Mouse (Mus musculus): ENCODE data around the gene Pik3cg.

The Pik3cg gene

DNA sequence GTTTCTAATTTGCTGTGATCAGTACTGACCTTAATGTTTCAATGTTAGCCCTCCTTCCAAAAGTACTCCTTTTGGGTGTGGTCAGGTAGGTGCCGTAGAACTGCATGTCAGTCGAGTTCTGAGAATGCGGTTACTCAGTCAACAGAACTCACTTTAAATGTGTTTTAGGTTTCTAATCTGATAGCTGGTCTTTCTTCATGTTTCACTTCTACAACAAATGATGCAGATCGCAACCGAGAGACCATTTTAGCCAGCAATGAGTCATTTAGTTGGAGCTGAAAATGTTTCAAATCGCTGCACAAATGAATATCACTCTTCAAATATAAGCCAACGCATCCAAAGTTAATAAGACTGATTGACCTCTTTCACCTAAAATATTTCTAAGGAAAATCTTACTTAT, 6.5 kb downstream of the Pik3cg start:
- DNase-seq (ENCODE audit: inconsistent age in 2 of 2, low spot score in 1 of 2), result no peak

DNA sequence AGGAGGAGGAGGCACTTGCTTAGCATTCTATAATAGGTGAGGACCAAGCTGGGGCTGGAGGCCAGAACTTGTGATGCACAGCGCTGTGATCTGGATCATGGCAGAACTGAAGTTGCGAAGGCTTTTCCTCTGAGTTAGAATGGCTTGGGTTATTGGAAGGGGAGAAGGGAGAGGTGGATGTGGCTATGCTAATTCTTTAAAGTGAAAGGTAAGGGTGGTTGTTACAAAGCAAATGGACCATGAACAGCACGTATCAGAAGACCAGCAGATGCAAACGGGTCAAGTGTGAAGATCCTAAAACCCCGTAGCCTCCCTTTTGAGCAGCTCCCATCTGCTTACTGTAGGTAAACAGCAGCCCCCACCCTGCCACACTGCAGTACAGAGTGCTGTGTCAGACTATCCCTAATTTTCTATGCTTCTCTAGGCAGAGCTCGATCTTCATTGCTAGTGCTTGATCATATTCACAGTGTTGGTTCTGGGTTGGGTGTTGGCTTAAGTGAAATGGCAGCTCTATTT, 7.3 kb downstream of the Pik3cg start:
- DNase-seq (ENCODE audit: inconsistent age in 2 of 2, low spot score in 1 of 2), result no peak

DNA sequence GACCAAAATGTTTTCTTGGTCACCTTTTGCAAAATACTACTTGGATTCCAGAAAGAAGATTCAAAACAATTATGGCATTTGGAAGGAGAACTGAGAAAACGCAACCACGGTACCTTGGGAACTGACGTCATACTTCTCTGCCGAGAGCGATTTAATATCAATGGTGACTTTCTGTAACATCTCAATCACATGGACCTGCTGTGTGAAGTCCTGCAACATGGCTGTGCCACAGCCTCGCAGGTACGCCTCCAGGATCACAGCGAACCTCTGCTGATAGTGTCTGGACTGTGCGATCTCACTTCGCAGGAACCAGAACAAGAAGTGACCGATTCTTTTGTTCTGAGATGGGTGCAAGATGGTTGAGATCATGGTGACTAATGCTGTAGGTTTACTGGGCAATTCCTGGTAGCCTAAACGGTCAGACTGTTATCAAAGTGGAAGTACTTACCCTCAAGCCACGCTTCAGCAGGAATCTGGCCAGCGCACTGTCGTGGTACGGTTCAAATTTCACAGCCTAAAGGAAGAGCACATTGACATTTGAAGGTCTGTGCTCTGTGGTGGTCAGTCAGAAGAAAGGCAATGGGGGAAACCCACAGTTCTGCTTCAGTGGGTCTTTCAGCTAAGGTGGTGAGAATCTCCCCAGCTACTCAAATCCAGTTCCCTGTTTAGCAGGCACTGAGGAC, 7.9 kb downstream of the Pik3cg start:
- no peak for DNase-seq (ENCODE audit: inconsistent age in 2 of 2, low spot score in 1 of 2)

DNA sequence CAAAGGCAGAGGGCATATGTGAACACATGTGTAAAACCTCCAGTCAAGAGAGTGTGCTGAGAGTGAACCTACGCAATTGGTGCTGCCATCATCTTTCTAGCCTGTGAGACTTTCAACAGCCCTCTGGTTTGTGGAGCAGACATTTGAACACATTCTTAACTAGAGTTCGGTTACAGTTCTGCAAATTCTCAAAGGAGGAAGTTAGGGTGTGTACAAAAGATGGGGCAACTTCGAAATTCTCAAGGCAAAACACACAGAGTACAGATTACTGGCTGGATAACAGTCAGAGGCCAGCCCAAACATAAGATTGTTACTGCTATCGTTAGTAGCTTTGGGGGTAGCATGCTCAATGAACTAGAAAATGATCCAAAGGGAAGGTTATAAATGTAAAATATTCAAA, 9.0 kb downstream of the Pik3cg start:
- DNase-seq (ENCODE audit: inconsistent age in 2 of 2, low spot score in 1 of 2), result no peak

DNA sequence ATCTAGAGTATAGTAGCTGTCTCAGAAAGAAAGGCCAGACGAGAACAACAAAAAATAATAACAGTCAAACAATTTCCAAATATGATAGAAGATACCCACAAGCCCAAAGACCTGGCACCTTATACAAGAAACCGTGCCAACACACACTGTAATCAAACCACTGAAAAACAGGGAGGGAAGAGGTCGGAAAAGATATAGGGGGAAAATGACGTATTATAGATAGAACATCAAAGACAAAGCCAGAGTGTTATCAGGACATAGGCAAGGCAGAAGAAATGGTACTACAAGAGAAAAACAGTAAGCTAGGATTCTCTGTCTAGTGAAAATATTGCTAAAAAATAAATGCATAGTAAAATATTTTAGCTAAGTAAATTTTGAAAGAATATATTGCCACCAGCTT, 10.4 kb downstream of the Pik3cg start:
- no peak for DNase-seq (ENCODE audit: inconsistent age in 2 of 2, low spot score in 1 of 2)

DNA sequence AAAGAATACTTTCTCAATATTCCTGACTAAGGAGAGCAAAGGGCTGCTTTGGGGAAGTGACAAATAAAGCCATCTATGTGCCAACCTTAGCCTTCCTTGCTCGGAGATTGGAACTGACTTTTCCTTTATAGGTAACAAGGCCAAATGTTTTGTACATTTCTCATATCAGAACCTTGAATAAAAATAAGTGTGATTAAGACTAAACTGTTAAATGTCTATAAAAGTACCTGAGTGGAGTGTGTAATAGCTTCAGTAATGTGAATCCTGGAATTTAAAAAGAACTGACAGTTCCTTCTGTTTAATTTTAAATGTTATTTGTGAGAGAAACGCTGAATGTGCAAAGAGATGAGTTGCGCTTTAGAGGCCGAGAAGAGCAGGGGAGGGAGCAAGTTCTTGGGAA, 13.5 kb downstream of the Pik3cg start:
- DNase-seq (ENCODE audit: inconsistent age in 2 of 2, low spot score in 1 of 2), result no peak

DNA sequence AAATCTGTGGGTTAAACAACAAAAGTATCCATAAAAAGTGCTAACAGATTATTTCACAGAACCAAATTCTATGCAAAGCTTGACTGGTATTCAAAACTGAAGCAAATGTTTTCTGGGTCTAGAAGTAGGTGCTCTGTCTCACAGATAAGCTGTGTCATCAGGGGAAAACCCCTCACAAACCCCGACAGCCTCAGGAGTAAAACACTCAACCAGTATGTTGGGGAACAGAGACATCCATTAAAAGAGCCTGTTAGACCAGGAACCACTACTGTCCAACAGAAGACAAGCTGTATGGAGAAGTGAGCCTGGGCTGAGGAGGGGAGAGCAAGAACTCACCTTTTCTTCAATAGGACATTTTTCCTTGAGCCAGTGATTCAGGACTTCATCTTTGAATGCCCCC, 14.1 kb downstream of the Pik3cg start:
- no peak for DNase-seq (ENCODE audit: inconsistent age in 2 of 2, low spot score in 1 of 2)

DNA sequence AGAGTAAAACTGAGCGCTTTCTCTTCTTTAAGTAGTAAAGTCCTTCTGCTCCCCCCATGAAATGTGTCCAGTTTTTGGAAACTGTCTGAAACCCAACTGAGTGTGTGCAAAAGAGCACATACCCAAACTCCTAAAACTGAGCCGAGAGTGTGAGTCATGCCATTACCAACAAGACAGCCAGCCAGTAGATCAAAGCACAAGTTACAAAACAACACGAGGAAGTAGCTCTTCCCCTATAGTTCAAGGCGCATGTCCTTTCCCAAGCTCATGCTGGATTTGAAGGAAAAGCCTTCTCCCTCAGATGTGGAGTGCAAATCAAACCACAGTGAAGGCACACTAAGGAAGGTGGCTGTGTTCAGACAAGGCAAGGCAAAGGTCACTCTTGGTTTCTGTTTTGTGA, 17.5 kb downstream of the Pik3cg start:
- peak in 1 of 2 experiments; percentile 63 for DNase-seq (ENCODE audit: inconsistent age in 2 of 2, low spot score in 1 of 2)

DNA sequence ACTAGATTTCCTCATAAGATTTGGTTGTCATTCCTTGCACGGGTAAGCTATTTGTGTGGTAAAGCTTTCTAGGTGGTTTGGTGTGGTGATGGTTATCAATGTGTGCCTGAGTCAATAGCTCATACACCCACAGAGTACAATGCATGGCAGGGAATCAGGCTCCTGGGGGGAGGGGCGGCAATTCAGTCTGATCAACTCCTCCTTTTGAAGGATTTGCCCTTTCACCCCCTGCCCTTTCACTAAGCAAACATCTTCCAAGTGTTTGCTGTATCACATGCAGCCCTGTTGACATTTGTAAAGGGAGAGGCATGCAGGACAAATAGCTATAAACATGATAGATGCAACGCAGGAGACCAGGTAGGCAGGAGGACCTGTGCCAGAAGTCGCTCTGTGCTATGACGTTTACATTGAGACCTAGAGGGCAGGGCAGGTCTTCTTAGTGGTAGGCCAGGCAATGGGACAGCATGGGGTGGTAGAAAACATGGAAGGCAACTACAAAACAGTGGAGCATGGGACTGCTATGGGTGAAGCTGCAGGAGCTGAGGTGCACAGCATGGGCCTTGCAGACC, 20.7 kb downstream of the Pik3cg start:
- no peak for DNase-seq (ENCODE audit: inconsistent age in 2 of 2, low spot score in 1 of 2)

DNA sequence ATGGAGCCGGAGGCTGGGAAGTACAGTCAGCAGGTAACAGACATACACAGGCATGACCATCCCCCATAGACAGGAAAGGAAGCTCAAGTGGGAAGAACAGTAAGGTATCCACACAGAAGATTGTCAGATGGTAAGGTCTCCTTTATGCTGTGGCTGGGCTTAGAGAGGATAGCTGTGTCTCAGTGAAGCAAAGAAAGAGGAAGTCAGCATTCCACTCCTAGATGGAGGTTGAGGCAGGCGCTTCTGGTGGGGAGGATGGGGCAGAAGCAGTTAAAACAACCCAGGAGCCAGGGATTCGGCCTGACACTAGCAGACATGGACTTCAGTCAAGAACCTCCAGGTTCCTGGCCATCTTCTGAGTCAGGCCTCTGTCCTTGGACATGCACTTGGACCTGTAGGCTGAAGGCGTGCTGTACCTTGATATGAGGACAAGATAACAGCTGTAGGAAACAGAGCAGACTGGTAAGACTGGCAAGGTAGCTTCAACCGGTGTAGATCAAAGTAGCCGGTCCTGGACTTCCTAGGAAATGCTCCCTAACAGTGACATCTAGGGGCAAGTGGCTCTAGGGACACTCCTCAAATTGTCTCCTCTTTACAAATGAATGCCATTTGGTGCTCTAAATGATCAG, 21.7 kb downstream of the Pik3cg start:
- DNase-seq (ENCODE audit: inconsistent age in 2 of 2, low spot score in 1 of 2), result peak in 1 of 2 experiments; percentile 57

DNA sequence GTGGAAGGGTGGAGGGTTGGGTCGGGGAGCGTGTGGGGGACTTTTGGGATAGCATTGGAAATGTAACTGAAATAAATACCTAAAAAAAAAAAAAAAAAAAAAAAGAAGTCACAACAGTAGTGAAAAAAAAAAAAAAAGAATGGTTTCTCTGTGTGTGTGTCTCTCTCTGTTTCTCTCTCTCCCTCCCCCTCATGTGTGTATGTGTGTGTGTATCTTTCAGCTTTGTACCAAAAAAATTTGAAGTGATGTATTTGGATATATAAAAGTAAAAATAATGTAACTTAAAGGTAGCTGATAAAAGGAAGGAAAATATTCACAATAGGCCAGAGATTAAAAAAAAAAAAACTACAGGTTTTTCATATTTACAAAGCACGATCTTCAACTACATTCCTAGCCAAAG, 23.6 kb downstream of the Pik3cg start:
- no peak for DNase-seq (ENCODE audit: inconsistent age in 2 of 2, low spot score in 1 of 2)

DNA sequence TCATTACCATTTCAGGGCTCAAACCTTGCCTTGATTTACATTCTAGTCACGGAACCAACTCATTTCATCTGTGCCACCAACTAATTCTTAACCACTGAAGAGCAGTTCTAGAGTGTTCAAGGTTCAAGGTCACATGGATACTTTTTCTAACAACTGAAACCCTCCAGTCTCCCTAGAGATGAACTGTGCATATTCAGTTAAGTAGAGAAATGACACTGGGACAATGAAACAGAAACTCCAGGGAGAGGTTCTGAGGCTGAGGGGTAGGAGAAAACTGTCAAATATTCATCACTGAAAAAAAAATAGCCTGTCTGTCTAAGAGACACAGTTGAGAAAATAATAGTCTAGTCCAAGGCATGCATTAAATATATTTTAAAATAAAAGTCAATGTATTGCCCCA, 24.9 kb downstream of the Pik3cg start:
- DNase-seq (ENCODE audit: inconsistent age in 2 of 2, low spot score in 1 of 2), result no peak

DNA sequence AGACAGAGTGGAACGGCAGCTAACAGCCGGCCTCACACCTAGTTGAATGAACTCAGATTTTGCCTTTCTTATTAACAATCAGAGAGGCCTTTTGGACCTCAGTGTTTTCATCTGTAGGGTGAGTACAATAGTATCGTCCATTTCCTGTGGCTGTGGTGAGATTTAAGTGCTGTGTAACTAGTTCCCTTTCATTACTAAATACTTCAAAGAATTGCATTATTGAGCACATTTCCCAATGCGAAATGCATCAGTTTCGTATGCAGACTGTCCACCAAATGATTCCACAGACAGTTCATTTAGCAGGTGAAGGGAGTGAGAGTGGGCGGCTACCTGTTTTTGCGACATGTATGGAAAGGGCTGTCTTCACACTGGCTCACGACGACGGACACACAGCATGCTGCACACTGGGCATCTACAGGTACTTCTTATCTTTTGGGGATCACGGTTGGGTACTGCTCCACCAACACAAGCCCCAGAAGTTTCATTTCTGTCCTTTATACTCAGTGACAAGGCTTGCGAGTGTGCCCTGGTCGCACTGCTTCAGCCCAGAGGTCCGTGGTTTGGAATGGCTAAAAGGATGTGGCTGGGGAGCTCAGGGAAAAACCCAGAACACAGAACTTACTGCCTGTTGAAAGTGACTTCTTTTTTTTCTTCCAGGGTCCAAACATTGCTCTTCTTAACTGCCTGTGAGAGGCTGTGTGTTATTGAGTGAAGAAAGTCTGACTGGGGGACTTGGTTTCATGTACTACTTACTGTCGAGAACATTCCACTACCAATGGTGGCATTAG, 25.6 kb downstream of the Pik3cg start:
- no peak for DNase-seq (ENCODE audit: inconsistent age in 2 of 2, low spot score in 1 of 2)

DNA sequence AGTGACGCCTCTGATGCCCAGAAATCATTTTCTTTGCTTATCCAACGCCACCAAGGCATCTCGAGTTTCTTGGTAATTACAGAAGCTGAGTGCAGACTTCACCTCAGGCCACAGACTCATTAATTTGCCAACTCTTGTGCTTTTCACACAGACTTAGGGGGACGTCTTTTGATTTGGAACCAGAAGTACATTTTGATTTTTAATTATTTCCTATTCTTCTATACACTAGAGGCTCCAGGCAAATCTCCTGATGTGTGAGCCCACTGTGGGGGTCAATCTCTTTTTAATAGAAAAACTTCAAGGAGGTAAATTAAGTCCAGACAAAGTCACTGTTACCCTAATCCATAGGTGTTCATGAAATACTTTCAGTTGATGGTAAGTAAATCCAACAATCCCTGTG, 26.6 kb downstream of the Pik3cg start:
- DNase-seq (ENCODE audit: inconsistent age in 2 of 2, low spot score in 1 of 2), result no peak

DNA sequence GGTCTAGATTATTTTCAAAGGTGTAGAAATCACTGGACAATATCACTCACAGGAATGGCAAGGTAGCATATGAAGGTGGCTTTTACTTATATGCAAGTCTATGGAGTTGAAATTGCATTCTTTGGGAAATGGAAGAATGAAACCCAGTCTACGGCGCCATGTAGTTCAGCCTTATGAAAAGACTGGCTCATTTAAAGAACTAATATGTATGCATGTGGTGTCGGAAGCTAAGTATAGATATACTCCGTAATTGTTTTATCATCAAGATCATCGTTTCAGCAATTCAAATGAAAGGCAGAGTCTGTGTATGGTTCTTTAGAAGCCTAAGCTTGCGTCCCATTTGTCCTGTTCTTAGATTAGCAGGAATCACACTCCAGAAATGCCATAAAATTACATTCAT, 34.0 kb downstream of the Pik3cg start:
- no peak for DNase-seq (ENCODE audit: inconsistent age in 2 of 2, low spot score in 1 of 2)

DNA sequence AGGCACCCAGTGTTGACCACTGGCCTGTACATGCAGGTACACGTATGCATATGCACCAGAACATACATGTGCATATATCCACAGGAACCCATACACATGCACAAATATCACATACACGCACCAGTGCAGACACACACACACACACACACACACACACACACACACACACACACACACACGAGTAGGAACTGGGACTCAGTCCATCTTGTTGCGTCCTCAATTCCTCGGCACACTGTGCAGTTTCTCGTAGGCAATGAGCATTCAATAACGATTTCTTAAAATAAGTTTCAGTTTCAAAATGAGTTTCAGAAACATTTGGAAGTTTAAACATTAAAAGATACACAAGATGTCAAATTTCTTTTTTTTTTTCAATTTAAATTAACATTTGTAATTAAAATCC, 35.6 kb downstream of the Pik3cg start:
- DNase-seq (ENCODE audit: inconsistent age in 2 of 2, low spot score in 1 of 2), result no peak

DNA sequence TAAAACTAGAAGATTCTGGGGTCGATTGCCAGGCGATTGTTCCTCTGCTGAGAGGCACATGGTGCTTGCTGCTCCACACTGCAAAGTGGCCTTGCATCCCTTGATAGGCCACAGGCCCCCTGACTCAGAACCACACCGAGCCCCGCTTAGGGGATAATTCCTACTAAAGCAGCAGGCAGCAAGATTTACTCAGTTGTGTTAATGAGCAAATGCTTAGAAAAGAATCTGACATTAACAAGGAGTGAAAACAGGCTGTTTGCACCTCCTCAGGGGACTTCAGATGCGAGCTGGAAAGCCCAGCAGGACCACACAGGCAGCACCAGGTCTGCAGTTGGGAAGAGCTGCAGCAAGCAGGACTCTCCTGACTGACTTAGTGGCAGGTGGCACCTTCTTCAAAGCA, 39.3 kb downstream of the Pik3cg start:
- no peak for DNase-seq (ENCODE audit: inconsistent age in 2 of 2, low spot score in 1 of 2)

DNA sequence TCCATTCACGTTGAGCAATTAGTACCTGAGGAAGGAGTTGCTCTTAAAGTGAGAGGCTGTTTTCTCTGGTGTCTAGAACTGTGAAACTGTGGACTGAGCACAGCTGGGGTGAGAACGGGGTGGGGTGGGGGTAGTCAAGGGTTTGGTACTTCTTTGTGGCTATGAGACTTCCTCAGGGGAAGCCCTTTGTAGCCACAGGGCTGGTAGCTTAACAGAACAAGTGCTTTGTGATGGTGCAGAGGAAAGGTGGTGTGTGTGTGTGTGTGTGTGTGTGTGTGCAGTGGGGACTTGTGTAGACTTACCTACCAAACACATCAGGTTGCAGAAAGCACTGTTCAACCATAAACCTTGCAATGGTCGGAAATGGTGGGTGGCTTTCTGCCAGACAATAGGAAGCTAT, 39.7 kb downstream of the Pik3cg start:
- DNase-seq (ENCODE audit: inconsistent age in 2 of 2, low spot score in 1 of 2), result no peak

DNA sequence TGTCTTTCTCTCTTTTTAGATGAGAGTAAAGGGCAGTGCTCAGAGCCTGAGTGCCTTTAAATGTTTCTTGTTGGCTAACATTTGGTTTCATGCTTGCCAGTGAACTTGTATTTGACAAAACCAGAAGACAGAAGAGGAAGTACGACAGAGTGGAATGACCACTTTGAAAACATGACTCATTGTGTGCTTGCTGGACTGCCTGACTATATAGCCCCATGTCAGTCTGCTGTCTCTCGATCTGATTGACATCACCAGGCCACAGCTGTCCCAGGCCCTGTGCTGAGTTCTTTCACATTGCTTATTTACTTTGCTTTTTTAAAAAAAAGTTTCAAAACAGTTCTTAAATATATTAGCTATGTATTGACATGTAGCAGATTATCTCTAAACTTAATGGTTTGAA, 44.8 kb downstream of the Pik3cg start:
- no peak for DNase-seq (ENCODE audit: inconsistent age in 2 of 2, low spot score in 1 of 2)

DNA sequence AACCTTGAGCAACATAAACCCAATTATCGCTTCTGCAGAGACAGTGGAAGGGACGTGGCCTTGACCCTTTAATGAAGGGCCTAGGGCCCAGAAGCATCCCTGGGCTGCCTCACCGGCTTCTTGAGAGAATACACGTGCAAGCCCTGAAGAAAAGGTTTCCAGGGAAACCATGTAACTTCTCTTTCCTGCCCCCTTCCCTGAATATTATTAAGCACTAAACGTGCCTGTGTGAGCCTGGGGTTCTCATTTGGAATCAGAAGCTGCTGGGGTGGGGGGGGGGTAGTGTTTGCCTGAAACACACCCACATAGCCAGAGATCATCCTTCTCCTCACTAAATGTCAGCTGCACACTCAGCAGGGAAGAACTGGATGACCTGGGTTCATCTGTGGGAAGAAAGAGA, 49.7 kb downstream of the Pik3cg start:
- no peak for DNase-seq (ENCODE audit: inconsistent age in 2 of 2, low spot score in 1 of 2)

DNA sequence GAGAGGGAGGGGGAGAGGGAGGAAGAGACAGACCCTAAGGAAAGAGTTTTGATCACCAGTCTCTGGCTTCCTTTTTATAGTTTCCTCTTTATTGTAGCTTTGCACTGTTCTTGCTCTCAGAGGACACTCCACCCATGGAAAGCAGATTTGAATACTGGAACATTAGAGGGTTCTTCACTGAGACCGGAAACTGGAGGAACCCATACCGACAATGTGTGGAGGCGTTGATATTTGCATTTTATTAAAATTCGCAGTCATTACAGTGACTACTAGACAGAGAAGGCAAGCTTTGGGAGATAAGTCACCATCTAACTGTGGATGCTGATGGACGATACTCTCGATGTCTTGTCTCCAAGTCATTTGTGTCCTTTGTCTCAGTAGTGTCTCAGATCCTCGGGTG, 61.9 kb downstream of the Pik3cg start:
- peak in 1 of 2 experiments; percentile 15 for DNase-seq (ENCODE audit: inconsistent age in 2 of 2, low spot score in 1 of 2)

DNA sequence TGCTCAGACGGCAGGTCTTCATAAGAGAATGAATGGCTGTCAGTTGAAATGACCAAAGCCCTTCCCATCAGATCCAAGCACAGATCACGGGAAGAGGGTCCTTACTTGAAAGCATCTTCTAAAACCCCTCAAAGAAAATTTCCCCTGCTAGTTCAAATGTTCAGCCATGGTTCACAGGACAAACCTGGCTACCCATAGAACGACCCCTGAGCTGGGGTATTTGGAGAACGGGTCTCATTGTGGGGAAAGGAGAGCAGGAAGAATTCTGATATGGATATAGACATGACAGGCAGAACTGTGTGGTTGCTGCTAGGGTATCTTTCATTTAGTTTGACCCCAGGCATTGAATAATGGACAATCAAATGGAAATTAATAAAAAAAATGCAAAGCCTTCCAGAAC, 62.8 kb downstream of the Pik3cg start:
- peak in 1 of 2 experiments; percentile 16 for DNase-seq (ENCODE audit: inconsistent age in 2 of 2, low spot score in 1 of 2)
